Mouse (Mus musculus) spleen, adult 2 months (tissue): Measurements from ENCODE around the gene Pwwp2b.

Experiments used
- CTCF ChIP-seq: fragments of 200-500 bp; IDR thresholded peaks from 2 replicates; pipeline ENCODE4 v1.5.1; 2011; ENCODE audit warnings: mild to moderate bottlenecking, inconsistent platforms; ENCODE audit not compliant: insufficient read depth, insufficient read length, insufficient replicate concordance; ENCODE audit errors: extremely low read depth
- POLR2A ChIP-seq: fragments of 200-500 bp; IDR thresholded peaks from 2 replicates; pipeline ENCODE4 v1.6.1; 2011; ENCODE audit warnings: low read depth, low read length, inconsistent platforms

GRCm38 (mm10) chr7:139228447-139229171 lies 19.7 kb upstream of the Pwwp2b start:
- TF ChIP-seq CTCF (no peak), POLR2A (no peak)
